Mouse (Mus musculus): ENCODE measurements around the gene Galnt15.

DNA sequence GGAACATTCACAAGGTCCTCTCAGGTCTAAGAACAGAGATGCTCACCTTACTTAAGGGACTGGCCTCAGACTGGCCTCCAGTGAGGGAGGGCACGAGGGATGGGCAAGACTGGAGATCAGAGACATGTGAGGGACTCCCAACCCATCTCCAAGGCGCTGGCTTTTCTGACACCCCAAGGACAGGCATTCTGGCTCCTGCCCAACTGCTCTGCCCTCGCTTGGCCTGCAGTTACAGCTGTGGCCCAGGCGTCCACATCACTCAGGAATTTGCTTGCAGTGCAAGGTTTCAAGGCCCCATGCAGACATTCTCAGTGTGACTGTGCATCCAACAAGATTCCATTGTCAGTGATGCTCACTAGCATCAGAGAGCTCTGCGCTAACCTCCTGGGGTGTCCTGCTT, 7.7 kb downstream of the Galnt15 start:
- TF ChIP-seq CTCF (IDR thresholded peaks at IDR 0.05; ENCODE audit: low read depth, low read length) (no peak), EP300 (IDR thresholded peaks at IDR 0.05; ENCODE audit: insufficient read depth, low read depth, low read length) (no peak)
